Mouse (Mus musculus) embryonic facial prominence, embryonic 12.5 days (tissue): ENCODE measurements at regions not wholly inside any gene's neighbourhood (a gene's known extent, or its start where the extent isn't known, plus 50 kb on each side); places are given as distances from the start of the nearest gene placed in this dataset.

Experiments
- ATAC-seq: fragments of 200-750 bp; cut with Nextera tagmentation; 2 replicates; pipeline ENCODE4 v1.8.0; 2017; ENCODE audit not compliant: insufficient number of reproducible peaks, insufficient read depth, low FRiP score, low TSS enrichment
- H3K27ac ChIP-seq: fragments of 300-500 bp; sonication (generic); 2 replicates; pipeline ENCODE4 v1.5.1; 2016; ENCODE audit warnings: mild to moderate bottlenecking
- H3K27me3 ChIP-seq: fragments of 300-500 bp; sonication (generic); 2 replicates; pipeline ENCODE4 v1.6.1; 2016; ENCODE audit warnings: mild to moderate bottlenecking, moderate library complexity
- H3K36me3 ChIP-seq: fragments of 300-500 bp; sonication (generic); 2 replicates; pipeline ENCODE4 v1.6.1; 2016; ENCODE audit warnings: mild to moderate bottlenecking
- H3K4me1 ChIP-seq: fragments of 300-500 bp; sonication (generic); 2 replicates; pipeline ENCODE4 v1.6.1; 2016
- H3K4me2 ChIP-seq: fragments of 300-500 bp; sonication (generic); replicated peaks from 2 replicates; pipeline ENCODE4 v1.6.1; 2016; ENCODE audit warnings: mild to moderate bottlenecking, moderate library complexity
- H3K4me3 ChIP-seq: fragments of 300-500 bp; sonication (generic); 2 replicates; pipeline ENCODE4 v1.5.1; 2016; ENCODE audit warnings: mild to moderate bottlenecking
- H3K9ac ChIP-seq: fragments of 300-500 bp; sonication (generic); 2 replicates; pipeline ENCODE4 v1.6.1; 2016; ENCODE audit warnings: mild to moderate bottlenecking, moderate library complexity
- H3K9me3 ChIP-seq: fragments of 300-500 bp; sonication (generic); 2 replicates; pipeline ENCODE4 v1.6.1; 2016; ENCODE audit warnings: mild to moderate bottlenecking, moderate library complexity
- WGBS: fragments of 180-500 bp; shearing (Covaris S2); methylation state at CpG from one replicate; pipeline ENCODE4 v1.1.7; 2016; 5-methylcytosine and 5-hydroxymethylcytosine counted together

DNA sequence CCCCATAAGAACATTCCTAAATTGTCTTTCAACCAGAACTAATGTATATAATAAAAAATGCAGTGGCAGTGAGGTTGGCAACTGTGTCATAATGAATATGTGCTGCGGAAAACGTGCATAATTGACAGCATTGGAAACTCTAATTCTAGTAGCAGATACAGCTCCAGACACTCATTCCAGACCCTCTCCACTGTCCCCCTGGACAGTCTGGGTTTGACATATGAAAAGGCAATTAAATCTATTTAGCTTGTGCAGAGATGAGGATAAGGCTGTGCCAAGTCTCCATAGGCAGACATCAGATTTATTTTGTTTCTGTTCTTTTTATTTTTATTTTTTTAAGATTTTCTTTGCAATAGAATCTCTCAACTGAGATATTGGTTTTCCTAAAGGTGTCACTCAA lies 392.3 kb downstream of the Lrriq3 start:
- Histone ChIP-seq H3K4me3 (no peak overlapping the region), H3K9me3 (no peaks in the 10 kb centered on the region), H3K9ac (no peak overlapping the region), H3K36me3 (no peaks in the 10 kb centered on the region), H3K4me2 (no peak overlapping the region), H3K4me1 (no peaks in the 10 kb centered on the region), H3K27me3 (no peaks in the 10 kb centered on the region), H3K27ac (no peak overlapping the region)
- no peak for ATAC-seq
- WGBS: 76% methylated on average over 2 of the region's 2 CpGs

DNA sequence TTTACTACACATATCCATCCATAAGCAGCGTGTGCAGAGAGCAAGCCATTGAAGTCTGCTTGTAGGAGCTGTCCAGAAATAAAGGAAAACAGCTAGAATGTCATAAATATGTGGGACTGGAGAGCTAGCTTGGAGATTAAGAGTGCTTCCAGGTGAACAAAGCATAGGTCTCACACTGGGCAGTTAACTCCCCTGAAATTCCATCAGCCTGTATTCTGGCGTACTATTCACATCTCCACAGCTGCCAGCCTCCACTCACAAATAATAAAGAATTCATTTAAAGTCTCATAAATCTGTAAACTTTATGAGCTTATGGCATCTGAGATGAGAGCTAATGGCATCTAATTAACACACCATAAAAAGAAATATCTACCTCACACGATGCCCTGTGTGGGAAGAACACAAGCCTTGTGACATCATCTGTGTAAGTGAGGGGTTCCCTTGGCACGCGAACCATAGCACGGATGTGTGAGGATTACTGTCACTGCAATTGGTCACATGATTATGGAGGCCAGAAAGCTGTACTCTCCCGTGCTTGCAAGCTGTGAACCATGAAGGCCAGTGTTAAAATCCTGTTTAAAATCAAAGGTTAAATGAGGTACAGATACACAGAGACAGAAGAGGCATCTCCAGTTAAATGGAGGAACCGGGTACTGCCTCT lies 394.8 kb downstream of the Lrriq3 start:
- no peaks in the 10 kb centered on the region for H3K27me3 ChIP-seq
- H3K4me2 ChIP-seq: no peak overlapping the region
- H3K4me1 ChIP-seq: no peaks in the 10 kb centered on the region
- no peak overlapping the region for H3K9ac ChIP-seq
- H3K4me3 ChIP-seq: no peak overlapping the region
- H3K36me3 ChIP-seq: no peaks in the 10 kb centered on the region
- no peaks in the 10 kb centered on the region for H3K9me3 ChIP-seq
- no peak overlapping the region for H3K27ac ChIP-seq
- 77% methylated on average over 8 of the region's 8 CpGs for WGBS
- ATAC-seq: no peak

DNA sequence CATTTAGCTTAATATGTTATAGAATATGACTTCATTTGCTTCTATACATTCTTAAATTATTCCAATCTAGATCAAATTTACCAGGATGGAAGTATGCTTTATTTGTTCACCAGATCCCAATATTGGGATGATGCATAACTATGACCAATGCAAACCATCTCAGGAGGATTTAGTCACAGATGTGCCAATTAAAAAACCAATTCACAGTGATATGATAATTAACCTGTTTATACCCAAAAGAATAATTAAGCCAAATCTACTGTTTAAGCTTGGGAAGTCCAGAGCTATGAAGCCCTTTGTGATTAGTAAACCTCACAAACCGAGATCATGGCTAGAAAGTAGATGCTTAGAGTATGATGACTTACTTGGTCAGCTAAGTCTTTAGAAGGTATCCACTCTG lies 397.4 kb downstream of the Lrriq3 start:
- Histone ChIP-seq H3K9ac (no peak overlapping the region), H3K9me3 (no peaks in the 10 kb centered on the region), H3K4me1 (no peaks in the 10 kb centered on the region), H3K27me3 (no peaks in the 10 kb centered on the region), H3K4me3 (no peak overlapping the region), H3K36me3 (no peaks in the 10 kb centered on the region), H3K4me2 (no peak overlapping the region), H3K27ac (no peak overlapping the region)
- 67% methylated on average over 1 of the region's 1 CpGs for WGBS
- no peak for ATAC-seq

DNA sequence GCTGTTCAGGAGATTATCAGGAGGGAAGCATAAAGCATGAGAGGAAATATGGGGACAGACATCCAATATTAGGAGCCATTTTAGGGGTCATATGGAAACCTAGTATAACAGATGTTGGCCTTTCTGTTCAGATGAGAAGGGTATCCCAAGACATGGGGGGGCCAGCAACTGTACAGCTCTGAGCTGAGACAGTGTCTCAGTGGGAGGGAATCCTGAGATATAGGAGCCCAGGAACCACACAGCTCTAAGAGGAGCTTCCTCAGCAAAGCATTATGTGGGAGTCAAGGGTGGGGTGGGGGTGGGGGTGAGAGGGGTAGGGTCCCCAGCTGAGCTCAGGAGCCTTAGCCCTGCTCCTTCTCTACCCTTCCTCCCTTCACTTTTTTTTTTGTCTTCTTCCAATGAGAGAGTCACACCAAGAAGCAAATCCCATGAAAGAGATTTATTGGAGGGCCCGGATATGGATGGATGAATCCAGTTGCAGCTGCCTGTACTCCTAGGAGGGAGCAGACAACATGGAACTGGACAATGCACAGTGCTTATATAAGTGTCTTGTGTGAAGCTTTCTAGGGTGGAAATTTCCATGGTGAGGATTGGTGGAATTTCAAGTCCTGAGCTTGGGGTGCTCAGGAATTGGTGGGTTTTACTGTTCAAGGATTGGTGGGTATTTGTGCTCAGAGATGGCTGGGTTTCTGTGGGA lies 417.1 kb downstream of the Lrriq3 start:
- 90% methylated on average over 1 of the region's 1 CpGs for WGBS
- H3K9me3 ChIP-seq: no peaks in the 10 kb centered on the region
- H3K4me2 ChIP-seq: no peak overlapping the region
- H3K27me3 ChIP-seq: no peaks in the 10 kb centered on the region
- no peaks in the 10 kb centered on the region for H3K4me1 ChIP-seq
- no peak overlapping the region for H3K27ac ChIP-seq
- ATAC-seq: no peak
- no peak overlapping the region for H3K4me3 ChIP-seq
- H3K36me3 ChIP-seq: no peaks in the 10 kb centered on the region
- no peak overlapping the region for H3K9ac ChIP-seq

DNA sequence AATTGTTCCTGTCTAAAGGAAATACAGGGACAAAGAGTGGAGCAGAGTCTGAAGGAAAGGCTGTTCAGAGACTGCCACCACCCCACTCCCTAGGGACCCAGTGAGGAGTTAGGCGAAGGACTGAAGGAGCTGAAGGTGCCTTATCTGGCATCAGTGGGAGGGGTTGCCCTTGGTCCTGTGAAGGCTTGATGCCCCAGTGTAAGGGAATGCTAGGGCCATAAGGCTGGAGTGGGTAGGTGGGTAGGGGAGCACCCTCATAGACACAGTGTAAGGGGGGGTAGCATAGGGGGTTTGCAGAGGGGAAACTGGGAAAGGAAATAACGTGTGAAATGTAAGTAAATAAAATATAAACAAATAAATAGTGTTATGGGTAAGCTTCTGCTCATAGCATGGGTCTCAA lies 420.7 kb downstream of the Lrriq3 start:
- Histone ChIP-seq H3K4me1 (no peaks in the 10 kb centered on the region), H3K9ac (no peak overlapping the region), H3K4me2 (no peak overlapping the region), H3K36me3 (no peaks in the 10 kb centered on the region), H3K9me3 (no peaks in the 10 kb centered on the region), H3K27me3 (no peaks in the 10 kb centered on the region), H3K4me3 (no peak overlapping the region), H3K27ac (no peak overlapping the region)
- no peak for ATAC-seq
- 67% methylated on average over 2 of the region's 2 CpGs for WGBS

DNA sequence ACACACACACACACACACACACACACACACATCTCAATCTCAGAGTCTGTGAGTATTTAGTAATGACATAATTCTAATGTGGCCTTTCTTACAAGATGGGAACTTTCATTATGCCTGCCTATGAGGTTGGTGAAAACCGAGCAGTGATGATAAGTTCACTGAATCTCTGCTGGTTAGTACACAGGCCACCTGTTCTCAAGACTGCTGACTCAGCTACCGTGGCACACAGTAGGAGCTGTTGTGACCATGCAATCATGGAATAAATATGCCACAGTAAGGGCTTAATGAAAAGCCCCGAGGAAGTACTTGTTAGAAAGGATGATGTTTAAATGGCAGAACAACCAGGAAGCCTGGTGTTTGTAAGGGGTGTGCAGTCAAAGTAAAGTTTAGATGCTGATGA lies 436.1 kb downstream of the Lrriq3 start:
- Histone ChIP-seq H3K36me3 (no peaks in the 10 kb centered on the region), H3K27ac (no peak overlapping the region), H3K4me1 (no peaks in the 10 kb centered on the region), H3K4me2 (no peak overlapping the region), H3K9ac (no peak overlapping the region), H3K4me3 (no peak overlapping the region), H3K9me3 (no peaks in the 10 kb centered on the region), H3K27me3 (no peaks in the 10 kb centered on the region)
- WGBS: 71% methylated on average over 3 of the region's 3 CpGs
- ATAC-seq: no peak

DNA sequence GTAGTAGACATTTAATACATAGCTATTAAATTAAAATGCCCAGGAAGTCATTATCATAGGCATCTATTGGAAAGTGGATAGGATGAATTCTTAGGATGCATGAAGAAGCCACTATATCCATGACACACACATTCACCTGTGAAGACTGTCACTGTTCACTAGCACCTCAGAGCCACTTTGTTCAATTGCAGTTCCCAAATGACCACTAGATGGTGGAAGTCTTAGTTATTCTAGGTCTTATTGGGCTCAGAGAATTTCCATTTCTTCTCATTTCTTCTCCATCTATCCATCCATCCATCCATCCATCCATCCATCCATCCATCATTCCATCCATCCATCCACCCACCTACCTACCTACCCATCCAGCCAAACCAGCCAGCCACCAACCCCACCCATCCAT lies 437.6 kb downstream of the Lrriq3 start:
- no peak for ATAC-seq

DNA sequence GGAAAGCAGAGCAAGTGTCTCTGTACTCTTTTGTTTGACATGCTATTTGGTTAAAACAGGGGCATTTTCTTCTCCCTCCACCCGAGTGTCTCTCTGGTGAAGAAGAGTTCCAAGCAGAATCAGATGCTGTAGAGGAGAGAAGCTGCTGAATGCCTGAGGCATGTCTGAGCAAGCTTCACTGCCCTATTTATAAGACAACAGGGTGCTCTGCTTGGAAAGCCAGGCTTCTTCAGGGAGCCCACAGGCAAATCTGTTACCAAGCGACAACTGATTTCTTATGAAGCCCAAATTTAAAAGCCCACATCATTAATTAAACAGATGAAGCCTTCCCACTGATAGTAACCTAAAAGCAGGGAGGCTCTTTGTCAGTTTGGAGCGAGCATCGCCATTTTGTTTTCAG lies 438.8 kb downstream of the Lrriq3 start:
- WGBS: 55% methylated on average over 4 of the region's 4 CpGs
- no peak overlapping the region for H3K4me3 ChIP-seq
- no peaks in the 10 kb centered on the region for H3K9me3 ChIP-seq
- H3K36me3 ChIP-seq: no peaks in the 10 kb centered on the region
- no peak overlapping the region for H3K9ac ChIP-seq
- no peaks in the 10 kb centered on the region for H3K4me1 ChIP-seq
- H3K27ac ChIP-seq: no peak overlapping the region
- H3K4me2 ChIP-seq: no peak overlapping the region
- no peaks in the 10 kb centered on the region for H3K27me3 ChIP-seq
- ATAC-seq: no peak

More for the DNA sequence above, 437.6 kb downstream of the Lrriq3 start:
- H3K9ac ChIP-seq: no peak overlapping the region
- H3K9me3 ChIP-seq: no peaks in the 10 kb centered on the region
- no peak overlapping the region for H3K4me3 ChIP-seq
- no peak overlapping the region for H3K27ac ChIP-seq
- no peaks in the 10 kb centered on the region for H3K27me3 ChIP-seq
- no peaks in the 10 kb centered on the region for H3K36me3 ChIP-seq
- H3K4me1 ChIP-seq: no peaks in the 10 kb centered on the region
- H3K4me2 ChIP-seq: no peak overlapping the region

DNA sequence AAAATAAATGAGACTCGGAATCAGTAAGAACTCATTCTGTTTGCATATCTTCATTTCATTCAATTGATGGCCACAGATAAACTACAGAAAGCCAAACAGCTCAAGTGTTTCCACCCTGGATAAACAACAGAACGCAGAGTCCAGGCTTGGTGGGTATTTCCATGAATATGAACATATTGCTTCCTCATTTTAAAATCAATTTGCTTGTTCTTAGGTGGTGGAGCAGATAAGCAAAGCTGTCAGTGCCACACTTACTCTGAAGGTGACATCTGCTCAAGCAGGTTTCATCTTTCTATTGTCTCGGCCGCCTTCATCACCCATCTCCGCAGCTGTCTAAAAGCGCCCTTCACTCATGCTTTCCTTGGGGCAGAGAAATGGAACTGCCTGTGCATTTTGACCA lies 455.0 kb downstream of the Lrriq3 start:
- 84% methylated on average over 6 of the region's 6 CpGs for WGBS
- no peak for ATAC-seq

DNA sequence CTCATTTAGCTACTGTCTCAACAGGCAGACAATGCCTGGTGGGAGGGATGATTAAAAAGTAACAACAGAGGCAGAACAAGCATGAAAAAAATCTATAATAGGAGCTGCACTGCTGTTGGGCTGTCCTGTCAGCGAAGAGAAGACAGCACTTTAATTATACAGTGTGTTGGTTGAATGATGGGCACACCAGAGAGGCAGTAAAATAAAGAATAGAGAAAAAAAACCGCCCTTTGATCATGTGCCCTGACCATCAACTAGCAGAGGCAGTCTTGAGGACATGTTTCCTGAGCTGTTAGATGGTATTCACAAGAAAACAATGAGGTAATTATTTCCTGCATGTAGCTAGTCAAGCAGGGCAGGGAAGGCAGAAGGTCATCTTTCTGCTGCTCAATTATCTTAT lies 483.9 kb downstream of the Lrriq3 start:
- no peak overlapping the region for H3K27ac ChIP-seq
- no peaks in the 10 kb centered on the region for H3K9me3 ChIP-seq
- H3K27me3 ChIP-seq: no peaks in the 10 kb centered on the region
- peak; percentile 56; the same call in 1 of the 2 replicates for ATAC-seq
- WGBS: 25% methylated on average over 2 of the region's 2 CpGs
- no peak overlapping the region for H3K4me3 ChIP-seq
- H3K4me2 ChIP-seq: no peak overlapping the region
- H3K36me3 ChIP-seq: no peaks in the 10 kb centered on the region
- H3K9ac ChIP-seq: no peak overlapping the region
- no peaks in the 10 kb centered on the region for H3K4me1 ChIP-seq

More for the DNA sequence above, 455.0 kb downstream of the Lrriq3 start:
- no peaks in the 10 kb centered on the region for H3K27me3 ChIP-seq
- no peaks in the 10 kb centered on the region for H3K36me3 ChIP-seq
- no peaks in the 10 kb centered on the region for H3K9me3 ChIP-seq
- H3K4me2 ChIP-seq: no peak overlapping the region
- no peak overlapping the region for H3K27ac ChIP-seq
- H3K4me3 ChIP-seq: no peak overlapping the region
- no peaks in the 10 kb centered on the region for H3K4me1 ChIP-seq
- H3K9ac ChIP-seq: no peak overlapping the region

DNA sequence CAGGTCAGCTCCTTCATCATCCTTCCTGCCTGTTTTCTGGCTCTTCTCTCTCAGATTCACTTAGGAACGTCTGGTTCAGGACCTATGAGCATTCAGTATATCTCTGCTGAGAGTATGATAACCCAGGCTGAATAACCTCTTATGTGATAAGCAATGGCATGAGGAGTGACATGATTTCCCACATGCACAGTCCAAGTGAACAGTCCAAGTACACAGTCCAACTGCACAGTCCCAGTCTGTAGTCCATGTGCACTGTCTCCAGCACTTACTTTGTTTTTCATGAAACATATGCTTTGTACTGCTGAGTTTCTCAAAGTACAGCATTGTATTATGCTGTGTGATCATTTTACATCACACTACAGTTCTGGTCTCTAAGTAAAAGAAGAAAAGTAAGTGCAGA lies 510.8 kb downstream of the Lrriq3 start:
- no peaks in the 10 kb centered on the region for H3K36me3 ChIP-seq
- no peak overlapping the region for H3K4me2 ChIP-seq
- 51% methylated on average over 1 of the region's 1 CpGs for WGBS
- H3K4me1 ChIP-seq: no peaks in the 10 kb centered on the region
- H3K4me3 ChIP-seq: no peak overlapping the region
- H3K9me3 ChIP-seq: no peaks in the 10 kb centered on the region
- no peaks in the 10 kb centered on the region for H3K27me3 ChIP-seq
- no peak overlapping the region for H3K27ac ChIP-seq
- ATAC-seq: no peak
- no peak overlapping the region for H3K9ac ChIP-seq
